Mouse (Mus musculus): ENCODE measurements around the gene Sele. TPM values are rescaled to one million over a fixed set of nuclear protein-coding genes. Genes with fewer than 3 reads are reported as not detected.

The Sele gene
- polyA plus RNA-seq, 1 experiment: not detected

- Histone ChIP-seq H3K27ac (ENCODE audit: insufficient read depth, low read length) (no peak overlapping the region), H3K9me3 (replicated peaks; ENCODE audit: control insufficient read depth, insufficient read depth, low read length, poor library complexity, severe bottlenecking) (no peaks in the 10 kb centered on the region), H3K36me3 (ENCODE audit: control insufficient read depth, insufficient read depth, low read length, poor library complexity, severe bottlenecking) (no peaks in the 10 kb centered on the region), H3K4me3 (ENCODE audit: low read depth, low read length) (no peak overlapping the region), H3K27me3 (ENCODE audit: control insufficient read depth, insufficient read depth, low read length, poor library complexity, severe bottlenecking) (no peaks in the 10 kb centered on the region), H3K9ac (ENCODE audit: low read depth, poor library complexity, severe bottlenecking) (no peak overlapping the region), H3K4me1 (ENCODE audit: control insufficient read depth, insufficient read depth, low read length) (no peaks in the 10 kb centered on the region)
- no peak for TF ChIP-seq EP300 (IDR thresholded peaks at IDR 0.05; ENCODE audit: insufficient read depth, low read depth, low read length)
- no peak for TF ChIP-seq POLR2A (IDR thresholded peaks at IDR 0.05; ENCODE audit: insufficient read depth, low read length)
- TF ChIP-seq CTCF (IDR thresholded peaks at IDR 0.05; ENCODE audit: low read depth, low read length): no peak
These were observed 4.5 kb upstream of the Sele start for GRCm38 (mm10) chr1:164043549-164043948.

- no peak for TF ChIP-seq CTCF (IDR thresholded peaks at IDR 0.05; ENCODE audit: low read depth, low read length)
- no peak for TF ChIP-seq POLR2A (IDR thresholded peaks at IDR 0.05; ENCODE audit: insufficient read depth, low read length)
- TF ChIP-seq EP300 (IDR thresholded peaks at IDR 0.05; ENCODE audit: insufficient read depth, low read depth, low read length): no peak
- no peaks in the 10 kb centered on the region for H3K36me3 ChIP-seq (ENCODE audit: control insufficient read depth, insufficient read depth, low read length, poor library complexity, severe bottlenecking)
- H3K27ac ChIP-seq (ENCODE audit: insufficient read depth, low read length): no peak overlapping the region
- H3K27me3 ChIP-seq (ENCODE audit: control insufficient read depth, insufficient read depth, low read length, poor library complexity, severe bottlenecking): no peaks in the 10 kb centered on the region
- no peak overlapping the region for H3K9ac ChIP-seq (ENCODE audit: low read depth, poor library complexity, severe bottlenecking)
- no peaks in the 10 kb centered on the region for H3K9me3 ChIP-seq (replicated peaks; ENCODE audit: control insufficient read depth, insufficient read depth, low read length, poor library complexity, severe bottlenecking)
- H3K4me3 ChIP-seq (ENCODE audit: low read depth, low read length): no peak overlapping the region
- H3K4me1 ChIP-seq (ENCODE audit: control insufficient read depth, insufficient read depth, low read length): no peaks in the 10 kb centered on the region
These were observed 5.5 kb downstream of the Sele start for GRCm38 (mm10) chr1:164053561-164053960.

DNA sequence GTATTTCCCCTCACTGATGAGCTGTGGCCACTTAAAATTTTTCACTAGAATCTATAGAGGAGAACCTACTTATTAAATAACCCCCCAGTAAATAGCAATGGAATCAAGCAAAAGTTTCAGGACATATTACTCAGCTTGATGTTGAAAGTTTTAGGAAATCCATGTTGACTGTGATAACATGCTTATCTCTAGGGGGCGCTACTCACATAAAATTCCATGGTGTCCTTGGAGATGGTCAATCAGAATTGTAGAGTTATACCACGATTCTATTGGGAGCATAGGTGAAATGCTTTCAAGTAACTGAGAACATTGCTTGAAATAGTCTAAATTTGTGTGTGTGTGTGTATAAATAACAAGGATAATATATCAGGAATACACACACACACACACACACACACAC lies 6.8 kb downstream of the Sele start:
- no peak overlapping the region for H3K9ac ChIP-seq (ENCODE audit: low read depth, poor library complexity, severe bottlenecking)
- no peaks in the 10 kb centered on the region for H3K4me1 ChIP-seq (ENCODE audit: control insufficient read depth, insufficient read depth, low read length)
- no peak overlapping the region for H3K27ac ChIP-seq (ENCODE audit: insufficient read depth, low read length)
- no peaks in the 10 kb centered on the region for H3K9me3 ChIP-seq (replicated peaks; ENCODE audit: control insufficient read depth, insufficient read depth, low read length, poor library complexity, severe bottlenecking)
- no peaks in the 10 kb centered on the region for H3K36me3 ChIP-seq (ENCODE audit: control insufficient read depth, insufficient read depth, low read length, poor library complexity, severe bottlenecking)
- no peak overlapping the region for H3K4me3 ChIP-seq (ENCODE audit: low read depth, low read length)
- no peak for TF ChIP-seq EP300 (IDR thresholded peaks at IDR 0.05; ENCODE audit: insufficient read depth, low read depth, low read length)
- no peaks in the 10 kb centered on the region for H3K27me3 ChIP-seq (ENCODE audit: control insufficient read depth, insufficient read depth, low read length, poor library complexity, severe bottlenecking)

DNA sequence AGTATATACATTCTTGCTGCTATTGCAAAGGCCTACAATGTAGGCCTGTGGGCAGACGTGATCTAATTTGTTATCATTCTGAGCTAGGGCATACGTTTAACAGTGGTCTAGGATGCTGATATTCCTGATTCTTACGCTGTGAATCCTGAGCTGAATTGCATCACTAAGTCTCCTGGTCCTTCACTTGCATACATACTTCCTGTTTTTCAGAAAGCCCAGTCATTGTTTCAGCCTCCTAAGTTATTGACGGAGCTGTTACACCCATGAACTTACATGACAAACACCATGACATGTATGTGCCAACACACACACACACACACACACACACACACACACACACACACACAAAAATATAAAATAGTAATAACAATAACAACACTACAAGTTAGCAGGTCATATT lies 12.0 kb downstream of the Sele start:
- Histone ChIP-seq H3K27me3 (ENCODE audit: control insufficient read depth, insufficient read depth, low read length, poor library complexity, severe bottlenecking) (no peaks in the 10 kb centered on the region), H3K27ac (ENCODE audit: insufficient read depth, low read length) (no peak overlapping the region), H3K9ac (ENCODE audit: low read depth, poor library complexity, severe bottlenecking) (no peak overlapping the region), H3K4me3 (ENCODE audit: low read depth, low read length) (no peak overlapping the region), H3K9me3 (replicated peaks; ENCODE audit: control insufficient read depth, insufficient read depth, low read length, poor library complexity, severe bottlenecking) (no peaks in the 10 kb centered on the region), H3K36me3 (ENCODE audit: control insufficient read depth, insufficient read depth, low read length, poor library complexity, severe bottlenecking) (no peaks in the 10 kb centered on the region), H3K4me1 (ENCODE audit: control insufficient read depth, insufficient read depth, low read length) (no peaks in the 10 kb centered on the region)
- TF ChIP-seq EP300 (IDR thresholded peaks at IDR 0.05; ENCODE audit: insufficient read depth, low read depth, low read length) (no peak), POLR2A (IDR thresholded peaks at IDR 0.05; ENCODE audit: insufficient read depth, low read length) (no peak), CTCF (IDR thresholded peaks at IDR 0.05; ENCODE audit: low read depth, low read length) (no peak)

- H3K9ac ChIP-seq (ENCODE audit: low read depth, poor library complexity, severe bottlenecking): no peak overlapping the region
- no peak overlapping the region for H3K27ac ChIP-seq (ENCODE audit: insufficient read depth, low read length)
- H3K9me3 ChIP-seq (replicated peaks; ENCODE audit: control insufficient read depth, insufficient read depth, low read length, poor library complexity, severe bottlenecking): no peaks in the 10 kb centered on the region
- TF ChIP-seq POLR2A (IDR thresholded peaks at IDR 0.05; ENCODE audit: insufficient read depth, low read length) (no peak), EP300 (IDR thresholded peaks at IDR 0.05; ENCODE audit: insufficient read depth, low read depth, low read length) (no peak), CTCF (IDR thresholded peaks at IDR 0.05; ENCODE audit: low read depth, low read length) (no peak)
- H3K36me3 ChIP-seq (ENCODE audit: control insufficient read depth, insufficient read depth, low read length, poor library complexity, severe bottlenecking): no peaks in the 10 kb centered on the region
- no peaks in the 10 kb centered on the region for H3K27me3 ChIP-seq (ENCODE audit: control insufficient read depth, insufficient read depth, low read length, poor library complexity, severe bottlenecking)
- H3K4me1 ChIP-seq (ENCODE audit: control insufficient read depth, insufficient read depth, low read length): no peaks in the 10 kb centered on the region
- no peak overlapping the region for H3K4me3 ChIP-seq (ENCODE audit: low read depth, low read length)
These were observed 13.2 kb downstream of the Sele start for GRCm38 (mm10) chr1:164061278-164061677.

DNA sequence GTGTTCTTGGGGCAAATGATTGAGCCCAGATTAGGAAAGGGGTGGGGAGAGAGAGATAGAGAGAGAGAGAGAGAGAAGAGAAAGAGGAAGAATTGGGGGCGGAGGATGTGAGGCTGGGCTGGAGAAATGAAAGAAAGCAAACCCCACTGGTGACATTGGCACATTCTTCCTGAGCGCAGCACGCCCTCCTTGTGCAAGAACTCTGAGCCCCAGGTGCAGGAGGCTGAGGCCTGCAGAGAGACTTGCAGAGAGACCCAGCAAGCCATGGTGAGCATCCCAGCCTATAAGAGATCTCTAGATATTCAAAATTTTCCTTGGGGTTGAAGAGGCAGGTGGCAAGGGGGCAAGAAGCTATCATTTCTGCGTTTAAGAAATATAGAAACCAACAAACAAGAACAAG lies 13.9 kb downstream of the Sele start, which contains the start of gene Sell:
Gene Sell (plus strand): TSS at position 58 of the 400 bp plus-strand sequence.
- Histone ChIP-seq H3K27ac (ENCODE audit: insufficient read depth, low read length) (no peak within 1 kb of the TSS), H3K4me1 (ENCODE audit: control insufficient read depth, insufficient read depth, low read length) (no peaks in the 10 kb centered on the region), H3K4me3 (ENCODE audit: low read depth, low read length) (no peak within 1 kb of the TSS), H3K9ac (ENCODE audit: low read depth, poor library complexity, severe bottlenecking) (no peak within 1 kb of the TSS), H3K36me3 (ENCODE audit: control insufficient read depth, insufficient read depth, low read length, poor library complexity, severe bottlenecking) (no peaks in the 10 kb centered on the region), H3K9me3 (replicated peaks; ENCODE audit: control insufficient read depth, insufficient read depth, low read length, poor library complexity, severe bottlenecking) (no peaks in the 10 kb centered on the region), H3K27me3 (ENCODE audit: control insufficient read depth, insufficient read depth, low read length, poor library complexity, severe bottlenecking) (no peaks in the 10 kb centered on the region)
- no peak for TF ChIP-seq EP300 (IDR thresholded peaks at IDR 0.05; ENCODE audit: insufficient read depth, low read depth, low read length)
- TF ChIP-seq POLR2A (IDR thresholded peaks at IDR 0.05; ENCODE audit: insufficient read depth, low read length): no peak
- no peak for TF ChIP-seq CTCF (IDR thresholded peaks at IDR 0.05; ENCODE audit: low read depth, low read length)

Measured in ES-Bruce4 (cell line).